Mouse (Mus musculus): ENCODE data around the gene Cdc14a. TPM values are rescaled to one million over a fixed set of nuclear protein-coding genes. Genes with fewer than 3 reads are reported as not detected.
A peak's percentile ranks its signal among the peaks of the same experiment; 100 is the strongest.

Cdc14a gene
- total RNA-seq, 4 experiments from 2014 or later: 3.3 to 4.2 (median 3.7) TPM

- no peak for DNase-seq (ENCODE audit: low spot score)
Observed at GRCm38 (mm10) chr3:116414451-116414860, 9.4 kb downstream of the Cdc14a start.

- no peak for DNase-seq (ENCODE audit: low spot score)
Observed at GRCm38 (mm10) chr3:116412954-116413724, 10.7 kb downstream of the Cdc14a start.

- DNase-seq (ENCODE audit: low spot score): no peak
Observed at GRCm38 (mm10) chr3:116410051-116410450, 13.8 kb downstream of the Cdc14a start.

GRCm38 (mm10) chr3:116409486-116409885 lies 14.3 kb downstream of the Cdc14a start:
- DNase-seq (ENCODE audit: low spot score): no peak

- DNase-seq (ENCODE audit: low spot score): no peak
Observed at GRCm38 (mm10) chr3:116408856-116409255, 15.0 kb downstream of the Cdc14a start.

- no peak for DNase-seq (ENCODE audit: low spot score)
Observed at GRCm38 (mm10) chr3:116405516-116405915, 18.3 kb downstream of the Cdc14a start.

- no peak for DNase-seq (ENCODE audit: low spot score)
Observed at GRCm38 (mm10) chr3:116401436-116401835, 22.4 kb downstream of the Cdc14a start.

GRCm38 (mm10) chr3:116399349-116400090 lies 24.3 kb downstream of the Cdc14a start:
- no peak for DNase-seq (ENCODE audit: low spot score)

- DNase-seq (ENCODE audit: low spot score): no peak
Observed at GRCm38 (mm10) chr3:116398543-116398942, 25.3 kb downstream of the Cdc14a start.

- no peak for DNase-seq (ENCODE audit: low spot score)
Observed at GRCm38 (mm10) chr3:116397976-116398375, 25.9 kb downstream of the Cdc14a start.

GRCm38 (mm10) chr3:116397341-116397740 lies 26.5 kb downstream of the Cdc14a start:
- DNase-seq (ENCODE audit: low spot score): no peak

GRCm38 (mm10) chr3:116396571-116396970 lies 27.3 kb downstream of the Cdc14a start:
- peak; percentile 15 for DNase-seq (ENCODE audit: low spot score)

GRCm38 (mm10) chr3:116394885-116395390 lies 28.9 kb downstream of the Cdc14a start:
- DNase-seq (ENCODE audit: low spot score): no peak

- DNase-seq (ENCODE audit: low spot score): no peak
Observed at GRCm38 (mm10) chr3:116391399-116391798, 32.4 kb downstream of the Cdc14a start.

GRCm38 (mm10) chr3:116389500-116390470 lies 34.0 kb downstream of the Cdc14a start:
- no peak for DNase-seq (ENCODE audit: low spot score)

- DNase-seq (ENCODE audit: low spot score): no peak
Observed at GRCm38 (mm10) chr3:116388808-116389207, 35.0 kb downstream of the Cdc14a start.

GRCm38 (mm10) chr3:116386886-116387285 lies 36.9 kb downstream of the Cdc14a start:
- no peak for DNase-seq (ENCODE audit: low spot score)

- DNase-seq (ENCODE audit: low spot score): no peak
Observed at GRCm38 (mm10) chr3:116386342-116386741, 37.5 kb downstream of the Cdc14a start.

GRCm38 (mm10) chr3:116384319-116384718 lies 39.5 kb downstream of the Cdc14a start:
- DNase-seq (ENCODE audit: low spot score): peak; percentile 68

GRCm38 (mm10) chr3:116380319-116380718 lies 43.5 kb downstream of the Cdc14a start:
- no peak for DNase-seq (ENCODE audit: low spot score)

GRCm38 (mm10) chr3:116375442-116375841 lies 48.4 kb downstream of the Cdc14a start:
- DNase-seq (ENCODE audit: low spot score): no peak
